Mouse (Mus musculus) MN1 (cell line): Measurements from ENCODE around the gene Mup8.
"Not testable (repeated sequence)": the region's sequence is repeated elsewhere in the genome, so short reads cannot be mapped to it uniquely, and the experiment has no call there.

Experiments used
- DNase-seq: peaks from one replicate; pipeline ENCODE4 v3.0.0-alpha.2; 2016; ENCODE audit warnings: low spot score

Gene Mup8

DNA sequence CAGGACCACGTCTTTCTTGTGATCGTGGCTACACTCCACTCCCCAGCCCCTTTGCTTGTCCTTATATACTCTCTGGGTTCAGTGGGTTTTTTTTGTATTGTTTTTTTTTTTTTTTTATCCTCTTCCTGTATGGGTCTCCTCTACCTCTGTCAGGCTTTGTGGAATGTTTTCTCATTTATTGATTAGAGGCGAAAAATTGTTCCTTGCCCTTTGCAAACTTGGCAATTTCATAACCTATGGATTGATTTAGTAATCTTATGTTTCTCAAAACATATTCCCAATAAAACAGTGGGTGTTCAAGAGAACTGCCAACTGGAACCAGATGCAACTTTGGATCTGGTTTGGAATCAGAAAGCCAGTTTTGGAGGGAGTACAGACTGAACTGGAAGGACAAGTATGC lies at the start of gene Mup8:
Mup8 (minus strand) TSS at position 101 of the 400 bp plus-strand sequence.
- not testable (repeated sequence) for DNase-seq

DNA sequence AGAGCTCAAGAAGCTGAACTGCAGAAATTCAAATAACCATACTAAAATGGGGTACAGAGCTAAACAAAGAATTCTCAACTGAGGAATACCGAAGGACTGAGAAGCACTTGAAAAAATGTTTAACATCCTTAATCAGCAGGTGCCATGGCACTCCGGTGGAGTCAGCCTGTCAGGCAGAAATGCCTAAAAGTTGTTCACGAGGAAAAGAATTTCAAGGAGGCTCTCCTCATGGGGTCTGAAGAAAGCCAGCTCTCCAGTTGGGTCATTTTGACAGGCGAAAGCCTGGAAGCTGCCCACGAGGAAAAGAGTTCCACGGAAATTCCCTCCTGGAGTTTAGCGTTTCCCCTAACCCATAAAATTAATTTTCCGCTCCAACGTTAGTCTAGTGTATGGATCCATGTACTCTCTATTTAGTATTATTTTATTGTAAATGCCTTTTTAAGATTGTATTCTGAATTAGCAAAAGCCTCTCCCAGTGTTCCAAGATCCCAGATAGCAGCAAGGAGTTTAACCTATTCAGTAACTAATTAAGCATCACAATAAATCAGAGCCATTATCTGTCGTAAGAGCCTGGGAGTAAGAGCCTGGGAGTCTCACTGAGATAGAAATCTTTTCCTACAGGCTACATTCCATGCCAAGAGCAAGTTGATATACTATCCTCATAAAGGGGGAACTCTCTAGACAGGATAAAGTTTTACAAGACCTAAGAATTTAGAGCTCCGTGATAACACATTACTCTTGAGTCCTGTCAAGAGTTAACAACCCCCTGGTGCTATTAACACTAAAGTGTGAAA lies 43.8 kb upstream of the Mup8 start:
- not testable (repeated sequence) for DNase-seq

DNA sequence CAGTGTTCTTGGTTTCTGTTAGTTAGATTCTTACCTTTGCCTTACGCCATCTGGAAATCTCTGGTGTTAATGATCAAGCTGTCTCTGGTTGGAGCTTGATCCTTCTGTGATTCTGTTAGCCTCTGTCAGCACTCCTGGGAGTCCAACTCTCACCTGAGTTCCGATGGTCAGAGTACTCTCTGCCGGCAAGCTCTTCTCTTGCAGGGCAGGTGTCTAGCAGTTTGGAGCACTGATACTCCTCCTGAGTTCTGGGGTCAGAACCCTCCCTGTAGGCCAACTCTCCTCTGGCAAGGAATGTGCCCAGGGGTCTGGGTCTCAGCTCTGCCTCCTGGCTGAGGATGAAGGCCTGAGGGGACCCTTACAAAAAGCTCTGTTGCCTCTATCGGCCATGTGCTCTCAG lies 40.3 kb upstream of the Mup8 start:
- not testable (repeated sequence) for DNase-seq
